Mouse (Mus musculus): Measurements from ENCODE around the gene Gm27179. TPM values are rescaled to one million over a fixed set of nuclear protein-coding genes. Genes with fewer than 3 reads are reported as not detected.

The Gm27179 gene
- polyA plus RNA-seq (2014; fragmentation: Illumina TruSeq; extraction: RNeasy Lipid Tissue Mini Kit (QIAGEN cat#74804); ENCODE audit: low read depth, low replicate concordance): not detected

DNA sequence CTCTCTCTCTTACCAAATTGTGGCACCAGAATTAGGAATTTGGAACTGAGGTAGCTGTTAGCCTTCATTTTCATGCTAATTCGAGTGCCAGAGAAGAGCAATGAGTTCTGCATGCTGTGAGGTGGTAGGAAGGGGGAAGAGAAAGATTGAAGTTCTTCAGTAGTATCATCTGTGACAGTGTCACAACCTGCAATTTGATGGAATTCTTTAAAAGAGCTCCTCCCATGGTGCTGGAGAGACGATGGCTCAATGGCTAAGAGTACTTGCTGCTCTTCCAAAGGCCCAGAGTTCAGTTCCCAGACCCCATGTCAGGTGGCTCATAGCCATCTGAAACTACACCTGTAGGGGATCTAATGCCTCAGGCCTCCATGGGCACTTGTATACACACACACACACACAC, at the start of gene Gm27179:
Gm27179 (minus strand) TSS at position 101 of the 400 bp plus-strand sequence.

GRCm38 (mm10) chr14:69555110-69555831, 42.9 kb upstream of the Gm27179 start, which contains the start of gene Entpd4b:
Entpd4b (plus strand) TSS chr14:69555424.

GRCm38 (mm10) chr14:69503174-69503573, 9.2 kb downstream of the Gm27179 start, which contains the start of gene Gm16867:
Gm16867 (minus strand) TSS chr14:69503362.

Other genes with a start within 250 kb of the Gm27179 start
- not detected for gene Synb, start 218.2 kb downstream of the Gm27179 start, polyA plus RNA-seq (2014; fragmentation: Illumina TruSeq; extraction: RNeasy Lipid Tissue Mini Kit (QIAGEN cat#74804); ENCODE audit: low read depth, low replicate concordance)
- gene Gm16867, start 9.2 kb downstream of the Gm27179 start, polyA plus RNA-seq (2014; fragmentation: Illumina TruSeq; extraction: RNeasy Lipid Tissue Mini Kit (QIAGEN cat#74804); ENCODE audit: low read depth, low replicate concordance): 5.9 TPM
- 34.6 TPM for gene Entpd4b, start 42.9 kb upstream of the Gm27179 start, polyA plus RNA-seq (2014; fragmentation: Illumina TruSeq; extraction: RNeasy Lipid Tissue Mini Kit (QIAGEN cat#74804); ENCODE audit: low read depth, low replicate concordance)

All from adrenal gland, adult 10 weeks (tissue).